Mouse (Mus musculus) cerebellum, adult 18-20 months (tissue): ENCODE measurements around the gene Nudt8.
"Not testable (repeated sequence)": the region's sequence is repeated elsewhere in the genome, so short reads cannot be mapped to it uniquely, and the experiment has no call there.

Experiments used
- DNase-seq, 2 experiments: peaks; one replicate each; pipeline ENCODE4 v3.0.0; 2021

Nudt8 gene

DNA sequence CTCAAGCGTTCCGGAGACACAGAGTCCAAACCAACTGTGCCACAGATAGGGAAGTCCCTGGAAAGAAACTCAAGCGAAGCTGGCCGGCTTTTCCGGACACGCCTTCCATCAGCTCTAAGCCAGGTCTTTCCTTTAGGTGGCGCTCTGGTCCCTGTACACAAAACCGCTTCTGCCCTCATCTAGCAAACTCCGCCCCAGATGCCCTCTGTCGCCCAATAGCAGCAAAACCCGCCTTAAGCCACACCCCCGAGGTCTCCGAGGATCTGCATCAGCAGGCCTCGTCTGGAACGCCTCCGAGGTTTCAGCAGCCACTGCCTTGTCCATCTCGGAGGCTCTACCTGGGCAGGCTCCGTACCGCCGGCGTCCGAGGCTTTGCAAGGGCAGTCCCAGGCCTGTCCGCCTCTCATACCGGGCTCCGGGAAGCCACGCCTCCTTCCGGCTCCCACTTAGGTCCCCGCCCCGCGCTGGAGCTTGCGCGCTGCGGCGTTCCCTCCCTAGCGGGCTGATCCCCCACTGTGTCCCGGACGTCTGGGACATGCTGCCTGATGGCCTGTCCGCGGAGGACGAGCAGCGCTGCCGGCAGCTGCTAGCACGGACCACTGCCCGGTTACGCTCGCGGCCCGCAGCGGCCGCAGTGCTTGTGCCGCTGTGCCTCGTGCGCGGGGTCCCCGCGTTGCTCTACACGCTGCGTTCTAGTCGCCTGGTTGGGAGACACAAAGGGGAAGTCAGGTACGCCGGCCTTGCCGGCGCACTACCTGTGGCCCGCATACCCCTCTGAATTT is at the start of gene Nudt8, which contains the start of gene Gm49405:
Nudt8 (plus strand) TSS at position 462 of the 782 bp plus-strand sequence.
Gm49405 (plus strand) TSS at position 508 of the 782 bp plus-strand sequence.
- DNase-seq, result peak; percentile 95 to 99

- no peak for DNase-seq
Measured at GRCm38 (mm10) chr19:3951461-3951860, 48.9 kb upstream of the Nudt8 start.

GRCm38 (mm10) chr19:3952099-3952498 is 48.3 kb upstream of the Nudt8 start:
- DNase-seq, result no peak

- no peak for DNase-seq
Measured at GRCm38 (mm10) chr19:3955033-3955432, 45.3 kb upstream of the Nudt8 start.

DNA sequence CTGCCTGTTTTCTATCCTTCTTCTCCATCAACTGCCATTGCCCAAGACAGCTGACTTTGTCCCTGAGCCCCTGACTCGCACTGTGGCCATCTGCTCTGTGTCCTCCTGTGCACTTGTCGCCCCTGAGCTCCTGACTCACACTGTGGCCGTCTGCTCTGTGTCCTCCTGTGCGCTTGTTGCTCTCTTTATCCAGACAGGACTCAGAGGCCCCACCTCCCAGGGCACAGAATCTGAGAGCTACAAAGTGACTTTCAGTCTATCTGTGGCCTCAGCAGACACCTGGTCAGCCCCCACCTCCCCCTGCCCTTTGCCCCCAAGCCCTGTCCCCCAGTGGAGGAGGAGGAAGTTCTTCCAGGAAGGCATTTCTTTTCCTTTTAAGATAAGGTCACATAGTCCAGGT is 44.6 kb upstream of the Nudt8 start:
- no peak for DNase-seq

GRCm38 (mm10) chr19:3957296-3958036 is 42.9 kb upstream of the Nudt8 start:
- DNase-seq, result not testable (repeated sequence)

DNA sequence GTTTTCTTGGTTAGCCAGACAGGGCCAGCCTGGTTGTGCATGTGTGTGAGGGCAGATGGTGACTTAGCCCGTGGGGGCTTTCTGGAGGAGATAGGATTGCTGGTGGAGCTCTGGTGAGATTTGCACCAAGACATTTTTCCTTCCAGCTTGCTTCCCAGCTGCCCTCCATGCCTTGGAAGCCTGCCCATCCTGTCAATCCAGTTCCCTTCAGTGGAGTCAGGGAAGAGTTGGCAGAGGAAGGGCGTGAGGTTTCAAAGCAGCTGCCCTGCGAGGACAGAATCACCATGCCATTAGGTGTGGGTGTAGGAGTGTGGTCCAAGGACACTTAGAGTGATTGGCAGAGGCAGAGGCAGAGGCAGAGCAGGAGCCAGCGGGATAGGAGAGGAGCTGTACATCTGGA is 41.9 kb upstream of the Nudt8 start, which contains the start of gene Aldh3b3:
Aldh3b3 (plus strand) TSS at position 176 of the 400 bp plus-strand sequence.
- no peak for DNase-seq

DNA sequence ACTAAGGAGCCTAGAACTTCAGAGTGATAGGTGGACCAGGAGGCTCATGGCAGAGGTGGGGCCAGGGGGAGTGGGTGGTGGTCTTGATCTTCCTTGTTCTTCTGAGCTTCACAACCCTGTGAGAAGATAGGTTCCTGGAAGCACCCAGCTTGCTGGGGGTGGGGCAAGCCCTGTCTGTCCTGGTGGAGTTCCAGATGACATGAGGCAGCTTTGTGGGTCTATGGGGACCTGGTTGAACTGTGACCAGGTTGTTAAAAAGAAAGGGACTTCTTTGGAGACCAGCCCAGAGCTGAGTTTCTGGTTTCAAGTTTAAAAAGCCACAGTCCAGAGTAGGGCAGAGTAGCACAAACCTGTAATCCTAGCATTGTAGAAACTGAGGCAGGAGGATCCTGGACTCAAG is 41.4 kb upstream of the Nudt8 start:
- no peak for DNase-seq

GRCm38 (mm10) chr19:3960211-3960610 is 40.2 kb upstream of the Nudt8 start:
- no peak for DNase-seq

- not testable (repeated sequence) for DNase-seq
Measured at GRCm38 (mm10) chr19:3961805-3962204, 38.6 kb upstream of the Nudt8 start.

GRCm38 (mm10) chr19:3962469-3962868 is 37.9 kb upstream of the Nudt8 start:
- no peak for DNase-seq

DNA sequence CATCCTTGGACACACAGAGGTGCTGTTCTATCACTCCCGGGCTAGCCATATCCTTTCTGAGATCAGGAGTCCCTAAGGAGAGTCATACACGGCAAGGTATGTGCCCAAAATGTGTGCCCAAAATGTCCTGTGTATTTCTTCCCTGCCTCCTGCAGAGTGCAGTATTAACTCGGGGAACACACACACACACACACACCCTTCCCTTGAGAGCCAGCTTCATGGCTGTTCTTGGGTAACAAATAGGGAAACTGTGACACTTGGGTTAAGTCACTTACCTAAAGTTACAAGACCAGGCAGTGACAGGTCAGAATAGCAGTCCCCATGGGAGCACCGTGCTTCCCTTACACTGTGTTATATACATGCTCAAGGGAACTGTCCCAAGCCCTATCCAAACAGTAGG is 36.4 kb upstream of the Nudt8 start:
- no peak for DNase-seq

DNA sequence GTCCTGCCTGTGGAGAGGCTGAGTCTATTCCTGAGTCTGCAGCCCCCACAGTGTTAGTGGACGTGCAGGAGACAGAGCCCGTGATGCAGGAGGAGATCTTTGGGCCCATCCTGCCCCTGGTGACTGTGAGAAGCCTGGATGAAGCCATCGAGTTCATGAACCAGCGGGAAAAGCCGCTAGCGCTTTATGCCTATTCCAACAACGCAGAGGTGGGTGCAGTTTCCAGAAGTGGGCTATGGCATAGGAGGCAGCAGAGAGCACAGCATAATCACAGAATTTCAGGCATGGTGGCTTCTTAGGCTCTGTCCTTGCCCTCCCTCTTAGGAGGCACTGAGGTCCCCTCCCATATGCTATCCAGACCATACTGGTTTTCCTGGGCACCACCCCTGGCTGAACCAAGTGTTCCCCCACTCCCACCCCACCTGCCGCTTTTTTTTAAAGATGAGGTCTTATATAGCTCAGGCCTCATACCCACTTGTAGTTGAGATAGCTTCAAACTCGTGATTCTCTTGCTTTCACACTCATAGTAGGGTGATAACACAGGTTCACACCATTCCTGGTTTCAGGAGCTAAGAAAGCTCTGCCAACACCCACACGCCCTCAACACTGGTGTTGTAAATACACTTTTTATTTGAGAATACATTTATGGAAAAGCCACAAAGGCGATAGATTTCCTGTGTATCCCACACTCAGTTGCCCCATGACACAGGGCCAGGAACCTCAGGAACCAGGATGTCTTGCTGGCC is 33.9 kb upstream of the Nudt8 start:
- DNase-seq, result no peak

DNA sequence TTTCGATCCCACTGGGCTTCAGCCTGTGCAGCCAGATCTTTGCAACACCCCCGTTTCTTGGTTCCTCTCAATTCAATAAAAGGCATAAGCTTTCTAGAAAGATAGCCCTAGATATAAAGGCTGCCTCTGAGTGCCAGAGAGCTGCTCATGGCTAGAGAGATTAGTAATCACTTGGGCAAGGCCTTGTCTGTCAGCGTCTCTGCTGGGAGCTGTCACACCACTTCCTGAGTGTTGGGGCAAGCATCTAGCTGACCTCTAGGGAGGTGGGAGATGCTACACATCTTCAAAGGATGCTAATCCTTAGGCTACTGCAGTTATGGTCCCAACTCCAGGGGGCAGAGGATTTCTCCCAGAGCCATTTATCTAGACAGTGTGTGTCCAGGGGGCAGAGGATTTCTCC is 33.1 kb upstream of the Nudt8 start:
- no peak for DNase-seq

GRCm38 (mm10) chr19:3972229-3972628 is 28.2 kb upstream of the Nudt8 start, which contains the start of gene Aldh3b2:
TSS of gene Aldh3b2 (plus strand) at chr19:3972328.
- DNase-seq, result no peak

- DNase-seq, result not testable (repeated sequence)
Measured at GRCm38 (mm10) chr19:3974608-3975007, 25.8 kb upstream of the Nudt8 start.

DNA sequence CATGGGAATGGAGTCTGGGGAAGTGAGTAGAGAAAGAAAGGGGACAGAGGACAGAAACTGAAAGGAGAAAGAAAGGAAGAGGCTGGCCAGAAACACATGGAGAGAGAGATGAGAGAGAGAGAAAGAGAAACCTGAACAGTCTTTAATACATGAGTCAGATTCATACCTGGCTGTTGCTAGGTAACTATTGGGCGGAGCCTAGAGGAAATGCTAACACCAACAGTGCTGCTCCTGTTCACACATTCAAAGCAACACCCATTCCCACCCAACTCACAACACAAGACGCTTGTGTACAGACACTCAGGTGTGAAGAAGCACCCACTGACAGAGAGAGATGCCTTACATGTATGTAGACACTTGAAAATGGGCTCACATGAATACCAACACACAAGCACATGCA is 24.5 kb upstream of the Nudt8 start:
- no peak for DNase-seq

DNA sequence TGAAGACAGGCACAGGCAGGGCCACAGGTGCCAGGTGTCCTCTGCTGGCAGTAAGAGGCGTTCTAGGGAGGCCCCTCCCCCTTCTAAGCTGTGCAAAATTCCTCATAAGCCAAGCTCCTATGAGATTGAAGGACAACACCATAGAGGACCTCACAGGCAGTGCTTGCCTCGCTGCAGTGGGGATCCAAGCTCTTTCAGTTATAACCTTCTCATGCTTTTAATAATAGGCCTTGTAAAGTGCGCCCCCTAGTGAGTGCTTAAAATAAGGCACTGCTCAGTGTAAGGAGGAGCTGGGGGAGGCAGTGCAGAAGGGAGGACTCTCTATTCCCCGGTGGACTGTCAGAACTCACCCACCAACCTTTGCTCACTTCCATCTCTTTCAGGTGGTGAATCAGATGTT is 20.1 kb upstream of the Nudt8 start:
- DNase-seq, result peak; percentile 84 to 85

DNA sequence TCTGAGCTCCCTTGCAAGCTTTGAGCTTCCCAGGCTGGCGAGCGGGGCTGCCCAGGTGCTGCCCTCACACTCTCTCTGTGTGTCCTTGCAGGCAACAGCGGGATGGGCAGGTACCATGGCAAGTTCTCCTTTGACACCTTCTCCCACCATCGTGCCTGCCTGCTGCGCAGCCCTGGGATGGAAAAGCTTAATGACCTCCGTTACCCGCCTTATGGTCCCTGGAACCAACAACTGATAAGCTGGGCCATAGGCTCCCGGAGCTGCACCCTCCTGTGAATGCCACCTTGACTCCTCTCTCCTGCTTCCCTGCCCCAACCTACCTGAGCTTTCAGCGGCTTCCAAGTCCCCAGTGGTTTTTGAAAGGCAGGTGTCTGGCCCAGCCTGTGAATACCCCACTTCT is 19.5 kb upstream of the Nudt8 start:
- DNase-seq, result no peak

- no peak for DNase-seq
Measured at GRCm38 (mm10) chr19:3983527-3984200, 16.7 kb upstream of the Nudt8 start.

- DNase-seq, result no peak
Measured at GRCm38 (mm10) chr19:3985261-3985681, 15.1 kb upstream of the Nudt8 start.

GRCm38 (mm10) chr19:3986334-3986733 is 14.0 kb upstream of the Nudt8 start, which contains the start of gene Acy3:
TSS of gene Acy3 (plus strand) at chr19:3986570.
- DNase-seq, result no peak

DNA sequence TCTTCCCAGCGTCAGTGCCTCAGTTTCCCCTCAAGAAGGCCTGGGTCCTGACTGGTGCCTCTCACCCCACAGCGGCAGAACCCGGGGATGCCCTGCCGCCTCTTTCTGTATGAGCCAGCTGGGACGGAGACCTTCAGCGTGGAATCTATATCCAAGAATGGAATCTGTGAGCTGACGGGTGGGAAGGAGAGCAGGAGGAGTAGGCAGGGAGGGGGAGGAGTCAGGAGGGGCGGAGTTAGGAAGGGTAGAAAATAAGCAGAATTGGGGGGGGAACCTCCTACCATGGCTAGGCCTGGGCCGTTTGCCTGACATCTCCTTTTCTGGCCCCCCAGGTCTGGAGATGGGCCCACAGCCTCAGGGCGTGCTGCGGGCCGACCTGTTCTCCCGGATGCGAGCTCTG is 12.3 kb upstream of the Nudt8 start:
- DNase-seq, result no peak
